Mouse (Mus musculus): ENCODE results near the gene Cgref1.
A peak's percentile ranks its signal among the peaks of the same experiment; 100 is the strongest.

Gene Cgref1

GRCm38 (mm10) chr5:30949654-30950326 lies 4.4 kb upstream of the Cgref1 start:
- DNase-seq: peak; percentile 97

- DNase-seq: peak; percentile 67
These were observed 3.2 kb upstream of the Cgref1 start for GRCm38 (mm10) chr5:30948620-30949019.

DNA sequence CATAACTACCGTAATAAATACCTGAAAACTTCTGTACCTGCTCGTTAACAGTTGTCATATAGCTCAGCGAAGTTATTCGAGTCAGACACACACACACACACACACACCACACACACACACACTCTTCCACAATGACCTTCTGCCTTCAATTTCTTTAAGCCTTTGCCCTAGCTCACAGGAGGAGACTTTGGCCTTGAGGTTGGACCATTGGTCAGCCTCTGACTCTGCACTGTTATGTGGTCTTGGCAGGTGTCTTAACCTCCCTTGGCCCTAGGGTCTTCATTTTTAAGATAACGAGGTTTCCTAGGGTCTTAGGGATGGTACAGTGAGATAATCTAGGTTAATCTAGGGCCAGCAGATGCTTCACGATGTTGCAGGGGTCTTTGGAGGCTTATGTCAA lies 1.0 kb downstream of the Cgref1 start:
- no peak for DNase-seq

GRCm38 (mm10) chr5:30943004-30943403 lies 2.4 kb downstream of the Cgref1 start:
- DNase-seq: no peak

- DNase-seq: no peak
These were observed 10.5 kb downstream of the Cgref1 start for GRCm38 (mm10) chr5:30934725-30935461.

DNA sequence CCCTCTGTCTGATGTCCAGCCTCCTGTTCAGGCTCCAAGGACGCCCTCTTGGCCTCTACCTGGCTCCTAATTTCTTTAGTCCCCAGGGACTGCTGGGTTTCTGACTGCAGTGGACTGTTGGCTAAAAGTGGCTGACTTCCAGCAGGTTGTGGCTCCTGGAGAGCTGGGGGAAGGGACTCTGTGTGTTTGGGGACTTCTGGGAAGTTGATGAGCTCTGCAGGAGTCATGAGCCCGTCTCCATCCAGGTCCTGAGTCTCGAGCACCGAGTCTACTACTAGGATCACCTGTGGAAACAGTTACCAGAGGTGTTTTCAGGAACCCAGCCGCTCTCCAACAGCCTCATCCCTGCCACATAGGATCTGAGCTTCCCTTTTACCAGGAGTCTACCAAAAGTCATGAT lies 11.7 kb downstream of the Cgref1 start:
- no peak for DNase-seq

DNA sequence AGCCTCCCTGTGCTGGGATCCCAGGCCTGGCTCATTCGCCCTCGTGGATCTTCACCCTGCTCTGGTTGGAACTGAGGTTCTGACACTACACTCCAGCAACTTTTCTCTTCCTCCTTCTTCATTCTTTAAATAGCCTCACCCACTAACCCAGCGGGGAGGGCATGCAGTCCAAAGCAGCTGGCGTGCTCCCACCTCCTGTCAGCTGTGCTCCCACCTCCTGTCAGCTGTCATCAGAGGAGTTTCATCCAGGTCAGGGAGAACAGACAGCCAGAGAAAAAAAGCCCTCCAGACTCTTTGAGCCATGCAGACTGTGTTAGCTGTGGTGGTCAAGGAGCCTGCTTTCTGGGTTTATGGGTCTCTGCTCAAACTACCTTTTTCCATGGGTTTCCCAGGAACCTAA lies 14.0 kb downstream of the Cgref1 start:
- no peak for DNase-seq

DNA sequence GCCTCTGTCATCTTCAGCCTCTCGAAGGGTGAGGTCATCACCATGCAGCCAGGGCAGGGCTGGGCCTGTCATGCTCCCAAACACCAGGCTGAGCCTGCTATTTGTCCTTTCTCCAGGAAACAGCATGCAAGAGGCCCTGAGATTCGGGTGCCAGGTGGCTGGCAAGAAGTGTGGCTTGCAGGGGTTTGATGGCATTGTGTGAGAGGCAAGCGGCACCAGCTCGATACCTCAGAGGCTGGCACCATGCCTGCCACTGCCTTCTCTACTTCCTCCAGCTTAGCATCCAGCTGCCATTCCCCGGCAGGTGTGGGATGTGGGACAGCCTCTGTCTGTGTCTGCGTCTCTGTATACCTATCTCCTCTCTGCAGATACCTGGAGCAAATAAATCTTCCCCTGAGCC lies 14.5 kb downstream of the Cgref1 start:
- DNase-seq: no peak

DNA sequence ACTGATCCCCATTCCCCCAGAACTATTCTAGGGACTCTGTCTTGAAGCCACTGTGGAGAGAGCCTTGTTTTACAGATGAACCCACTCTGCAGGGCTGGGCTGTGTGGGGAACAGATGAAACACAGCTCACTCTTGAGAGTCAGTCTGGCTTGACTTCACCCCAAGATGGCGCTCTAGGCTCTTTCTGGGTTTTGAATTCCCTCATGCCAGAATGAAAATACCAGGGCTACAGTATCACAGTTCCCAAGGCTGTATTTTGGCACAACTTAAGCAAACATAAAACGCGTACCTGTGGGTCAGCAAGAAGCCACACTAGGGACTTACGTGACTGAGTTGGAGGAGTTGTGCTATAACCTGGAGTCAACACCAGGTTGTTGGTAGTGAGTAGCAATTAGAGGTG lies 15.3 kb downstream of the Cgref1 start:
- DNase-seq: peak; percentile 79

DNA sequence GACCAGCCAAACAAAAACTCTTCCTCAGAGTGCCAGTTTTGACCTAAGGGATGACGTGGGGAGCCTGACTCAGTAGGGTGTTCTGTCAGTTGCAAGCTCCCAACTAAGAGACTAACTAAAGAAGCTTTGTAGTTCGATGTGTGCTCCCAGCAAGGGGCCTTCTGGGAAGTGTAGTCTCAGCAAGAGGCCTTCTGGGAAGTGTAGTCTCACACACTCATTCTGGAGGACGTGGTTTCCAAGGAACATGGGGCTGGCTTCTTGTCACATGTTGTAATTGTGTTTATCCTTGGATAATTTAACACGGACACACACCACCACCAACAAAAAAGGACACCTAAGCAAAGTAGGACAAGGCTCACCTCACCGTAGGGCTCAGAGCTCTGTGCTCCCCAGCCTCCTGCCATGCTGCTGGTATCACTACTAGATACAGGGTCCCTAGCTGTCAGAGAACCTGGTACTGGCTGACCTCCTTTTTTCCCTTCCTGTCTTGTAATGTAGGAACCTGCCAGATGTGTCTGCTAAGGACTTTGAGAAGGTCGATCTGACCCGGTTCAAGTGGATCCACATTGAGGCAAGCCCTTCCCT lies 17.4 kb downstream of the Cgref1 start:
- peak; percentile 33 for DNase-seq

- peak; percentile 78 for DNase-seq
These were observed 19.3 kb downstream of the Cgref1 start for GRCm38 (mm10) chr5:30926073-30926472.

DNA sequence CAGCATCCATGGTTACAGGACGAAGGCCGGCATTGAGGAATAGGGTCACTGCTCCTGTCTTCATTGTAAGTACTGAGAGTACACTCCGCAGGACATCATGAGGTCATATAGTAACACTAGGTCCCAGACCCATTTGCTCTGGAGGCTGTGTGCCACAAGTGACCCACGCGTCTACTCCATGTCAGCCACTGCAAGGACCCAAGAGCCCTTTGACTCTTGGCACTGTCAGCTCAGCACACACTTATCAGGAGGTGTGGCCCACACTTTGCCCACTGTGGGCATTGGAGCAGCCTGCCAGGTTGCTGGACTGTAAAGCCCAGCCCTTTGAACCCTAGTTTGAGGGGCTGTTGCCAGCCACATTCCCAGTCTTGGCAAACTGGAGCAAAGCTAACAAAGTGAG lies 20.2 kb downstream of the Cgref1 start:
- DNase-seq: peak; percentile 87

DNA sequence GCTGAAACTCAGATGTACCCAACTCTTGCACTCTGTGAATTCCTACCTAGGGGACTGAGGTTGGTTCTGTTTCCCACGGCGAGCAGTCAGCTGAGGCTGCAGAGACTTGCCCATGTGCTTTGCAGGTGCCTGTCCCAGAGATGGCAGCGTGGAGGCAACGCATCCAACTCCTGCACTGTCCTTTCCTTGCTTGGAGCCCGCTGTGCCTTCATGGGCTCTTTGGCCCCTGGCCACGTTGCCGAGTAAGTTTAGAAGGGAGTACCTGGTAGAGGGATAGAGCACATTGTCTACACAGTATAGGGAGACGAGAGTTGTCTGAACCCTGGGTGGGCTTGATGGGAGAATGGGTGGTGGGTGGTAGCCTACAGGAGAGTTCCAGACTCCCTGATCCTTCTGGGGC lies 20.8 kb downstream of the Cgref1 start:
- no peak for DNase-seq

DNA sequence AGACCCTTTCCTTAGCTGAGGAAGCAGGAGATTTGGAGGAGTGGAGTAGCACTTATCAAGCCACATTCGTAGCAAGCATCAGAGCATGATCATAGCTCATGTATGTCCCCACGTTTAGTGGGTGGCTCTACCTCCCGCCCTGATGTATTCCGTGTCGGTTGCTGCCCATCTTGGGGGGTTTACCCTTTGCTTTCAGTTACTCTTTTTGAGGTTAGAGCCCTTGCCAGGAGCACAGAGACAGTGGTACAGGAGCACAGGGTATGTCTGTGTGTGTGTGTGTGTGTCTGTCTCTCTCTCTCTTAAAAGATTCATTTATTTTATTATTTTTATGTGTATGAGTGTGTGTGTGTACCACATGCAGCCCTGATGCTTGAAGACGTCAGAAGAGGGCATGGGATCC lies 22.3 kb downstream of the Cgref1 start:
- no peak for DNase-seq

- DNase-seq: no peak
These were observed 22.8 kb downstream of the Cgref1 start for GRCm38 (mm10) chr5:30922581-30923041.

DNA sequence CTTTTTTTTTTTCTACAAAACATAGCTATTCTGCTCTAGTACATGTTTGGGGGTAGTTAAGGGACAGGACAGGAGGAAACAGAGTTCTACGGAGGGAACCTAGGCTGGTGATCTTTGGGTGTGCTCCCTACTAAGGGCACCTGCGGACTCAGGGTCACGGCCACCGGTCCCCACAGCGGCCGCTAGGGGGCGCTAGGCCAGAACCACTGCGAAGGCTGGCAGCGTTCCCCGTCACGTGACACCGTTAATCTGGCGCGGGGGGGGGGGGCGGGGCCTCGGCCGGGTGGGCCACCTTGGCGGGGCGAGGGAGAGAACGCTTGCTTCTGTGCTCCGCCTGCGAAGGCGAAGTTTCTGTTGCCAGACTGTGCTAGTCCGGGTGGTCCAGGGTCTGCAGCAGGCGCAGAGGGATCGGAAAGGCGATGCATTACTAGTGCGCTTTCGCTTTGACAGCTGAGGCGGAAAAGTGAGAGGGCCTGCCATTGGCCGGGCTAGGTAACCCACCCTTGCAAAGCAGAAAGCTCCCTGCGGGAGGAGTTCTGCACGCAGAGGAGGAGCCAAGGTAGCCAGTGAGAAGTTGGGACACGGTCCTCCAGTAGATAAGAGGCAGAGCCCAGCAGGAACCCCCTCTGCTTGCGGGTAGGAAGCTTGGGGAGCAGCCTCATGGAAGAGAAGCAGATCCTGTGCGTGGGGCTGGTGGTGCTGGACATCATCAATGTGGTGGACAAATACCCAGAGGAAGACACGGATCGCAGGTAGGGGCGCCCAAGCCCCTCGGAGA lies 23.9 kb downstream of the Cgref1 start, which contains the start of gene Khk:
Gene Khk (plus strand): TSS at position 176 of the 778 bp plus-strand sequence.
- DNase-seq: peak; percentile 94

DNA sequence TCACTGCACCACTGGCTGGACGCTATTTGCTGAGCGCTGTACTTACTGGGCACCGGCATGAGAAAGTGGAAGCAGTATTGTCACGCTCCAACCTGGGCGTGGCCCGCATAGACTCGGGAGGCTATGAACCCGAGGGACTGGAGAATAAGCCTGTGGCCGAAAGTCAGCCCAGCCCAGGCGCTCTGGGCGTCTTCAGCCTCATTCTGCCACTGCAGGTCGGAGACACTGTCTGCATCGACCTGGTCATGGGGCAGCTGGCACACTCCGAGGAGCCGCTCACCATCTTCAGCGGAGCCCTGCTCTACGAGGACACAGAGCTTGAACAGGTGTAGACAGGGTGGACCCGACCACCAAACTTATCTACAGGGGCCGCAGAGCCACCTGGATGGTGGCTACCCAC lies 24.8 kb downstream of the Cgref1 start:
- no peak for DNase-seq

- no peak for DNase-seq
These were observed 25.4 kb downstream of the Cgref1 start for GRCm38 (mm10) chr5:30919831-30920614.

DNA sequence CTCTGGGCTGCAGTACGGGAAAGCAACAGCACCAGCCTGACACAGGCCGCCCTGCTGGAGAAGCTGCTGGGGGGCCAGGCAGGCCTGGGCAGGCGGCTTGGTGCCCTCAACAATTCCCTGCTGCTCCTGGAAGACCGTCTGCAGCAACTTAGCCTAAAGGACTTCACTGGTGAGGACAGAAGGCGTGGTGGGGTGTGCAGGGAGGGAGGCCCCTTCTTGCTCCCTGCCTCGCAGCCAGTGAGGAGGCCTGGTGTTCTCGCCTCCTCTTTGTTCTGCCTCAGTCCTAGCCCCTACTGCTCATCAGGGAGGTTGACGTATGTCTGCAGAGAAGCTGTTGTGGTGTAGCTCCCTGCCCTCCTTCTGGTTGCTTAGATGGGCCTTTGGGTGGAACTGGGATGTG lies 26.7 kb downstream of the Cgref1 start:
- no peak for DNase-seq

DNA sequence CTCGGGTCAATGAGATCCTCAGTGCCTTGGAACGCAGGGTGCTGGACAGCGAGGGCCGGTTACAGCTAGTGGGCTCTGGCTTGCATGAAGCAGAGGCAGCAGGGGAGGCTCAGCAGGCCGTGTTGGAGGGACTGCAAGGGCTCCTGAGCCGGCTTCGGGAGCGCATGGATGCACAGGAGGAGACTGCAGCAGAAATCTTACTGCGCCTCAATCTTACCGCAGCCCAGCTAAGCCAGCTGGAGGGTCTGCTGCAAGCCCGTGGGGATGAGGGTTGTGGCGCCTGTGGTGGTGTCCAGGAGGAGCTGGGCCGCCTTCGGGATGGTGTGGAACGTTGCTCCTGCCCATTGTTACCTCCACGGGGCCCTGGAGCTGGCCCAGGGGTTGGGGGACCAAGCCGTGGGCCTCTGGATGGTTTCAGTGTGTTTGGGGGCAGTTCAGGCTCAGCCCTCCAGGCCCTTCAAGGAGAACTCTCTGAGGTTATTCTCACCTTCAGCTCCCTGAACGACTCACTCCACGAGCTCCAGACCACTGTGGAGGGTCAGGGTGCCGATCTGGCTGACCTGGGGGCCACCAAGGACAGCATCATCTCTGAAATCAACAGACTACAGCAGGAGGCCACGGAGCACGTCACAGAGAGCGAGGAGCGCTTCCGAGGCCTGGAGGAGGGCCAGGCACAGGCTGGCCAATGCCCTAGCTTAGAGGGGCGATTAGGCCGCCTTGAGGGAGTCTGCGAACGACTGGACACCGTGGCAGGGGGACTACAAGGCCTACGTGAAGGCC lies 27.3 kb downstream of the Cgref1 start:
- DNase-seq: no peak

DNA sequence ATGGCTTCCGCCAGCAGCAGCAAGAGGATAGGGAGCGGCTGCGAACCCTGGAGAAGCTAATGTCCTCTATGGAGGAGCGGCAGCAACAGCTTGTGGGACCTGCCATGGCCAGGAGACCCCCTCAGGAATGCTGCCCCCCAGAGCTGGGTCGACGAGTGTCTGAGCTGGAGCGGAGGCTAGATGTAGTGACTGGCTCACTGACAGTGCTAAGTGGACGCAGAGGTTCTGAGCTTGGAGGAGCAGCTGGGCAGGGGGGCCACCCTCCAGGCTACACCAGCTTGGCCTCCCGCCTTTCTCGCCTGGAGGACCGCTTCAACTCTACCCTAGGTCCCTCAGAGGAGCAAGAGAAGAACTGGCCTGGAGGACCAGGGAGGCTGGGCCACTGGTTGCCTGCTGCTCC lies 28.0 kb downstream of the Cgref1 start:
- no peak for DNase-seq

DNA sequence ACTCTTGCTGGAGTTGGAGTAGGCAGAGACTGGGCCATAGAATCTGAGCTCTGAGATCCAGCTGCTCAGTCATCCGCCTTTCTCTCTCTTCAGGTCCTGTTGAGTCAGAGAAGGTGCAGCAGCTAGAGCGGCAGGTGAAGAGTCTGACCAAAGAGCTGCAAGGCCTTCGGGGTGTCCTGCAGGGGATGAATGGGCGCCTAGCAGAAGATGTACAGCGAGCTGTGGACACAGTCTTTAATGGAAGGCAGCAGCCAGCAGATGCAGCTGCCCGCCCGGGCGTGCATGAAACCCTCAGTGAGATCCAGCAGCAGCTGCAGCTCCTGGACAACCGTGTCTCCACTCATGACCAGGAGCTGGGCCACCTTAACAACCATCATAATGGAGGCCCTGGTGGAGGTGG lies 28.6 kb downstream of the Cgref1 start:
- DNase-seq: no peak

Measured in kidney, postnatal 14 days (tissue).